Mouse (Mus musculus) Muller cell, postnatal 12 days (primary cell): ENCODE results near the gene Gm45785.
"Not testable (repeated sequence)": the region's sequence is repeated elsewhere in the genome, so short reads cannot be mapped to it uniquely, and the experiment has no call there.

ENCODE experiments used
- DNase-seq: peaks from one replicate; pipeline ENCODE4 v3.0.0-alpha.2; 2015; ENCODE audit errors: inconsistent ontology term

The Gm45785 gene

DNA sequence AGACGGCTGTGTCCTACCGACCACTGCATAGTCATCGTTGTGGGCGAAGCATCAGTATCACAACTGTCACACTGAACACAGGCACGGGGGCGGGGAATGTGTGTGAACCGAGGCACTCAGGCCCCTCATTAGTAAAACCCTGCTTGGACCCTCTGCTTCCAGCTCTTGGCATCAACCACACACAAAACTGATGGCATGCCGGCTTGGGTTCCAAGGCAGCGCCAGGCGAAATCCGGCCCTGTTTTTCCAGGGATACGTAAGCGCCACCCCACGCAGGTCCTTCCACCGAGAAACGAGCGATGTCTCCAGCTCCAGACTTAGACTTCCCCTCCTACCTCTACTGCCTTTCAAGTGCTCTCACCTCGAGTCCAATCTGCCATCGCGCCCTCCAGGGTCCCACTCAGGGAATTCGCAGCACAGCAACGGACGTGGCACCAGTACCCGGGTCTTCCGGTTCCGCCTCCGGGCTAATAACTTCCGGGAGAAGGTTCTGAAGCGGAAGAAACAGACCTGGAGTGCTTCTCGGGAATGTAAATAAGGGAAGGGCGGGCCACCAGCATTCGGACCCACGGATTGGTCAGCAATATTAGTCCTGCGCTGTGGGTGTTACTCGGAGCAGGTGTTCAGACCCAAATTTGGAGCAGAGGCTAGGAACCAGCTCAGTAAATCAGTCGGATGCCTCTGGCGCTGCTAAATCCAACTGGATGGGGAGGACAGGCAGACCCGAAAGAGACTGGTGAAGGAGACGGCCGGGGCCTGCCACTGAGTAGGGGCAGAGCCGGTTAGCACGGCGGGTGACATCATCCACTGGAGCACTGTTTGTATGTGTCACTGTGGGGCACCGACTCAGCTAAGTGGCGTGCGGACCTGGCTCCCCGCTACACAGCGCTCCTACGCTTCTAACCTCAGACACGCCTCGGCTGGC is at the start of gene Gm45785:
Gene Gm45785, minus strand, starts transcription at position 472 of the 925 bp plus-strand sequence.
- peak; percentile 96 for DNase-seq

DNA sequence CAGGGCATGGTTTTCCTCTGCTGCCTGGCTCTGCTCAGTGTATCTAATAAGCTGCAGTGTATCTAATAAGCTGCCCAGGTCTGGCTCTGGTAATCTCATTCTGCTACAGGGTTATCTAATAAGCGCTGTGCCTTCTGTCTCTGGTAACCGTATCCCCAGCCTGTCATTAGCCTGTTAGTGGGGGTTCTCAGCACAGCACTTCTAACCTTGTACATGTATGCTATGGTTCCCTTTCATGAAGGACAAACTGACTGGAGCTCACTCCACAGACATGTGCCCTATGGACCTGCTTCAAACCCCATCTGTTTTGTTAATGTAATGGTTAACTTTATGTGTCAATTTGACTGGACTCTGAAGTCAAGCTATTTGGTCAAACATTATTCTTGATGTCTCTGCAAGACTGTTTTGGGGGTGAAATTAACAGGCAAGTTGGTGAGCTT is 49.5 kb upstream of the Gm45785 start:
- no peak for DNase-seq

DNA sequence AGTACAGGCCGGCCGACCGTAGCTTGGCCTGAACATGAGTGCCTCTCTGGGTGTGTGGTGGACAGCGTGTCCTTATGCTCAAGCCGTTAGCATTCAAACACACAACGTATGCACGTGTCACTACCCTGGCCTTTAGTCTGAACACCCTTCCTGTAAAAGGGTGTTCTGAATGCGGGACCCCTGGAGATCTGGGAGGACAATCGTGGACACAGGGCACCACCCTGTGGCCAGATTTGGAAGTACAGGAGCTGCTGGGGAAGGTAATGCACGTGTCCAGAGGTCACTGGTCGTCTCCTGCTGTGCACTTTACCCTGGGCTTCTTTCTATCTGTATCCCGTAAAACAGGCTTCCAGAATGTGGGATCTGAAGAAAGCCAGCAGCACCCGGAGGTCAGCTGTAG is 47.1 kb upstream of the Gm45785 start:
- DNase-seq, result peak; percentile 52

DNA sequence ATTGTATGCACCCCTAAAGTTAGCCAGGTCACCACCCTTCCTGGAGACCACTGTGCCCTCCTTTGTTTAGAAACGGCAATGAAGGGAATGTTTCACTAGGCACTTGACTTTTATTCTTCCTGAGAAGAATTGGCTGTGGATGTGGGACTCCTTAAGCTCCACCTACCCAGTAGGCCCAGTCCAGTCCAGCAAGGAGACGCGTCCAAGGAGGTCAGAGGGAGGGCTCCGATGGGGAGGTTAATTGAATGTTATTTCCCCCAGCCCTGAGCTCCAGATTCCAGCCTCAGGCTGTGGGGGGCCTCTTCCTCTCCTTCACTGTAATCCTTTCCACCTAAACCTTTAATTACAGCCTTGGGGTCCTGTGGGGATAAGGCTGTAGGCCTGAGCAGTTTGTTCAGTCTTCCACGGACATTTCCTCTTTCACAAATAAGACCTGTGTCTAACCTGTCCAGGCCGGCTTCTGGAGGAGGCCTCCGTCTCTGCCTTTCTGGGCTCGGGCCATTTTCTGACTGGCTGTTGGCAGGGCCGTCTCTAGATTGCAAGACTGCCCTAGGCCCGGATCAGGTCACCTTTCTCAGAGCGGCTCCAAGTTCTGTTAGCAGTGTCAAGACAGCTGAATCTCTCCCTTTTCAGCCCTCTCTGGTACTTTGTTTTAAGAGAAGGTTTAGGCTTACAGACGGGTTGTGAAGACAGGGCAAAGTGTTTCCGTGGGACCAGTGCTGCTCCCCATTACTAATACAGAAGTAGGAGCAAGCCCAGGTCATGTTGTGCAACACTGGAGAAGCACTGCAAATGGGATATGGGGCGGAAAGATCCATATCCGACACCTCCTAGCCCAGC is 46.1 kb upstream of the Gm45785 start:
- DNase-seq, result no peak

DNA sequence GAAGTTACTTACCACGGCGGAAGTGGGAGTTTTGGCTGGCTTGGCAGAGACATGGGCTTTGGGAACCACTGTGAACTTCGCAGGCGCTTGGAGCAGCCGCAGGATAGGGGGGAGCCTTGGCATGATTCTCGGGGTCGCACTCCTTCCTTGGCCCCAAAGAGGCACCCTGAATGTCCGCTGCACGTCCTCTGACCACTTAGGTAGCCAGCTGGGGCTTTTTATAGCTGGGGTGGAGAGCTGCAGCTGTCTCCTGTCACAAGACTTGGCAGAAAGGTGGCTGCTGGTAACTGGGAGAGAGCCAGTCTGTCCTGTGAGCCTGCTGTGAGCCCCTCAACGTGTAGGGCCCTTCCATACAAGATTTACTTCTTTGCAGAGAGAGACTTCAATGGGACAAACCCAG is 44.1 kb upstream of the Gm45785 start, which contains the start of gene Cox8b:
Gene Cox8b, minus strand, starts transcription at position 227 of the 400 bp plus-strand sequence.
- no peak for DNase-seq

DNA sequence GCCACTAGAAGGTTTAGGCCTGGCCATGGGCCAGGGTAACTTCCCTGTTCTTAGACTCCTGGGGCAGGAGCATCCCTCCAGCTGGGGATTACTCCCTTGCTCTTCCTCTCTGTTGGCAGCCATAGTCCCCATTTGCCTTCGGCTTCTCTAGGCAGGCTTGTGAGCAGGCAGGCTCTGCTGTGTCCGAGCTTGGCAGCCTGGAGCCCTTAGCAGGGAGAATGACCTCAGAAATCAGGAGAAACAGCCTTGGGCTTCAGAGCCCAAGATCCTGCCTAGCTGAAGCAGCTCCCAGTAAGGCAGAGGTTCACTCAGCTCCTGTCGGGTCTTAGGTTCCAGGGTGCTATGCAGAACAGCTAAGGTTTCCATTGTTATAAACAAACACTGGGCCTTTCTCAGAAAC is 43.0 kb upstream of the Gm45785 start:
- no peak for DNase-seq

DNA sequence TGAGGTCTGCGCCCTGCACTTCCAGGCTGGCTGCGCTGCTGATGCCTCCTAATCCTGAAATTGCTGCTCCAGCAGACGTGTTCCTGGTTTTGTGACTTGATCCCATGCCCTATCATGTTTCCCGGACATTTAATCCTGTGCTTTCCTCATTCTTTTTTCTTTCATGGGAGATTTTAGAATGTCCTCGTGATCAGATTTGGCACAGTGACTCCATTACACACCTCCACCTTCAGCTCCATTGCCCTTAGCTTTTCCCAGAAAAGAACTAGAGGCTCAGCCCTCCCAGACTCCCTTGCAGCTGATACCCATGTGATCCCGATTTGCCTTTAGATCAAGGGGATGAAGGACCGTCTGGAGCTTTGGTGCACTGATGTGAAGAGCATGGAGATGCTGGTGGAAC is 41.7 kb upstream of the Gm45785 start:
- DNase-seq, result no peak

DNA sequence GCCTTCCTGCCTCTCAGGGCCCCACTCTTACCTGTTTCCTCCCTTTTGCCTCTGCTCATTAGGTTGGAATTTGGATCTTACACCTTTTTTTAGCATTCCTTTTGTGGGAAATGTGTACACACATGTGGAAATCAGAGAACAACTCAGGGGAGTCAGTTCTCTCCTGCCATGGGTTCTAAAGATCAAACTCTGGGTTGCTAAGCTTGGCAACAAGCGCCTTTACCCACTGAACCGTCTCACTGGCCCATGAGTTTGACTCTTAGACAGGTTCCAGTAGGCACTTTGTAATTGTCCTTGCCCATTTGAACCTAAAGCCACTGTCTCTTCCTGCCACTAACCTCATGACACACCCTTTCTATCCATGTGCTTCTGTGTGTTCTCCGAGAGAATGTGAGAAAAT is 38.5 kb upstream of the Gm45785 start:
- no peak for DNase-seq

DNA sequence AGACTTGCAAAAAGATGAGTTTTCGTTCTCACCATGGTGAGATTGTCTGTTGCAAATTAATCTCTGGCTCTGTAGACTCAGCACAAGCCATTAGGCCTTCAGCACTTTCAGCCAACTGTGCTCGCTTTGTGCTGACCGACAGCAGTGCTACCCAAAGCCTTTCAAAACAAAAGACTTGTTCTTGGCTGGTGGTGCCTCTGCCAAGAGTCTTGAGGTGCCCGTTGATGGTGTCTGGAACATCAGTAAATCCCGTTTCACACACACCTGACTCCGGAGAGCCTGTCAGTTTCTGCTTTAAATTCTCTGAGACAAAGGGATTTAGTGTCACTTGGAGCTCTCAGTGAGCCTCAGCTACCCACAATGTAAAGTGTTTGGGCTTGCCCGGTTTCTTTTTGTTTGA is 37.9 kb upstream of the Gm45785 start:
- no peak for DNase-seq

DNA sequence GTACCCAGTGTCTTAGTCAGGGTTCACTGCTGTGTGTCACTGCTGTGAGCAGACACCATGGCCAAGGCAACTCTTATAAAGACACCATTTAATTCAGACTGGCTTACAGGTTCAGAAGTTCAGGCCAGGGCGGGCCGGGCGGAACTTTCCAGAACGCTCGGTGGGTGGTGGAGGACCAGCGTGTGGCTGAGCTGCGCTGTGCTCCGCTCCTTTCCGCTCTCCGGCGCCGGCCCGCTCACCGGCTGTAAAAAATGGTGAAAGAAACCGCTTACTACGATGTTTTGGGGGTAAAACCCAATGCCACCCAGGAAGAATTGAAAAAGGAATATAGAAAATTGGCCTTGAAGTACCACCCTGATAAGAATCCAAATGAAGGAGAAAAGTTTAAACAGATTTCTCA is 34.5 kb upstream of the Gm45785 start:
- not testable (repeated sequence) for DNase-seq

DNA sequence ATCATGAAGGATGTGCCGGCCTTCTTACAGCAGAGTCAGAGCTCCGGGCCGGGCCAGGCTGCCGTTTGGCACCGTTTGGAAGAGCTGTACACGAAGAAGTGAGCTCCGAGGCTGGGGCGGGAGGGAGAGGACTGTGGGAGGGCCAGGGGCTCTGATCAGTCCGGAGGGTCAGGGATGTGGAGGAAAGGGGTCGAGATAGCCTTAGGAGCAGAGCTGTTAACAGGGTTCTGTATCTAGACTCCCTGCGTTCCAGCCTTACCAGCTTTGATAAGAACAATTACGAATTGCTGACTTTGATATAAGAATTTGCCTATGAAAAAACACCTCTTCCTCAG is 26.3 kb upstream of the Gm45785 start:
- no peak for DNase-seq

DNA sequence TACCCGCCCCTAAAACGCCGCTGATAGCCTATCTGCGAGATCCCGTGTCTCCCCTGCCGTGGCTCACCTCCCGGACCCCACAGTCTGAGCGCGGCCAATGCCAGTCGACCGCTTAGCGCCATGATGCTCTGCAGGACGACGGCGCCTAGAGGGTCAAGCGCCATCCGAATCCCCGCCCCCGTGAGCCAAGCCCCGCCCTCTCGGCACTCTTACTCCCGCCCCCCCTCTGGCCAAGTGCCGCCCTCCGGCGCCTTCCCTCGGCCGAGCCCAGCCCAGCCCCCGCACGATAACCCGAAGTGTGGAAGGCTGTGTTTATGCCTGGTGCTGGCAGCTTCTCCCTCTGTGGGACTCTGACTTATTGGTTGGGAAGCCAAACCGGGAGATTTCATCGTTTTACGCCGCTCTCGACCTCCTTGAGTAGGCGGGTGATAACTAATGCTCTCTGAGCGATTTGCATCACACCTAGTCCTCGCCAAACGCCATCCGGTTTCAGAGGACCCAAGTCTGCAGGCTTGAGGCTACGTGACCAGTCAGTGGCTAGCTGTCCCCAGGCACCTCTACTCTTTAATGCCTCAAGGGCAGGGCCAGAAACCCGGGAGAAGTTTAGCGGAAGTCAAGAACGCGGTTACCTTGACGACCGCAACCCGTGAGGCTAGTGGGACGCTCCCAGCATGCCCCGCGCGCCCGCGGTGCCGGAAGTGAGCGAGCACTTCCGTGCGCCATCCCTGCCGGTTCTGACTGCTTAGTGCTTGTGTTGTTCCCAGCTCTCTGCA is 25.8 kb upstream of the Gm45785 start, which contains the start of the genes Psmd13 and Sirt3:
Gene Psmd13, plus strand, starts transcription at position 273 of the 773 bp plus-strand sequence.
Gene Sirt3, minus strand, starts transcription at position 614 of the 773 bp plus-strand sequence.
- peak; percentile 96 for DNase-seq

DNA sequence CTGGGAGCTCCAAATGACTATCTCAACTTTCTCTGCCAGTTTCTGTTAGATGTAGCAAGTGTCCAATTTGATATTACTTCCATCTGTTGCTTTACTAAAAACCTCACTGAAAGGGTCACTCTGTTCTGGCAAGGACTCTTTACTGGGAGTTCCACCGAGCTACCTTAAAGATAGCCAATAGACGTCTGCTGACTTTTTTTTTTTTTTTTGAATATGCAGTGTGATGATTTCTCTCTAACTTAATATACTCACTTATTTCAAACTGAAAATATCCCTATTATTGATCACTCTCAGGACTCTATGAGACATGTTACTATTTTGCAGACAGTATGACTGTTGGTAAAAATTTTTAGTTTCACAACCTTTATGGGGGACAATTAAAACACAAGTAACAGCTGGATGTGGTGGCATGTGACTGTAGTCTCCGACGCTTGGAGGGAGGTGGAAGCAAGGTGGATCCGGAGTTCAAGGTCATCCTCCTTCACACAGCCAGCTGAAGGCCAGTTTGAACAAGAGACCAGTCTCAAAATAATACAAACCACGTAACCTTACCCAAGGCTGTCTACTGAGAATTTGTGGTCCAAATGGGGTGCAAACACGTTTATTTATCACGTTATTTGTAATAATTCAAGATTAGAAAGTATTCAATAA is 24.9 kb upstream of the Gm45785 start:
- no peak for DNase-seq

DNA sequence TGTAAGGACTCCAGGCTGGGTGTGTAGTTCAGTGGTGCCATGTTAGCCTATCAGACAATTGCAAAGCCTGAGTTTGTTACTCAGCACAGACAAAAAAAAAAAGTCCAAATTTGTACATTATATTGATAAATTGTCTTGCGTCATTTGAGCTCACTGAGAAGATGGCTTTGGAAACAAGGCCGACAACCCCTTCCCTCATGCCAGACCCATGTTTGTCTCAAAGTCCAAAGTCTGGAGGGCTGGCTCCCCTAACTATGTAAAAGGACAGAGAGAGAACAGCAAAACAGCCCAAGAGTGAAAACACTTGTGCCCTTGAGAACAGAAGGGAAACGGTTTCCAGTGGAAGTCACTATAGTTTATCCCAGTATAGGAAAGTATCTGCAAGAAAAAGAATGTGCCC is 24.3 kb upstream of the Gm45785 start:
- DNase-seq, result no peak

DNA sequence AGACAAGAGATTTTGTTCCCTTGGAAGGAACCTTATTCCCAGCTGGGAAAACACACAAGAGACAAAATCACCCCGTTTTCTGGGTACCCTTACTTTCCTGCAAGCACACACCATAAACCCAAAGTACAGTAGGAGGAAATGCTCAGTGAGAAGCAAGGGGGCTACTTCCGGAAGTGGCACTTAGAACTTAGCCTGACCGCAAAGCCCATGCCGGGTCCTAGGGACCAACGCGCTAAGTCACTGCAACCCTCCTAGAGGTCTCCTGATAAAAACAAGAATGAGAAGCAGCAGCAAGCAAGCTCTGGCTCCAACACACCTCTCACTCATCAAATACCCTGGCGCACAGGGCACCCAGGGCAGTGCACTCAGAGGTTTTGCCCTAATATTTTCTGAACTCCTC is 23.2 kb upstream of the Gm45785 start:
- DNase-seq, result no peak

DNA sequence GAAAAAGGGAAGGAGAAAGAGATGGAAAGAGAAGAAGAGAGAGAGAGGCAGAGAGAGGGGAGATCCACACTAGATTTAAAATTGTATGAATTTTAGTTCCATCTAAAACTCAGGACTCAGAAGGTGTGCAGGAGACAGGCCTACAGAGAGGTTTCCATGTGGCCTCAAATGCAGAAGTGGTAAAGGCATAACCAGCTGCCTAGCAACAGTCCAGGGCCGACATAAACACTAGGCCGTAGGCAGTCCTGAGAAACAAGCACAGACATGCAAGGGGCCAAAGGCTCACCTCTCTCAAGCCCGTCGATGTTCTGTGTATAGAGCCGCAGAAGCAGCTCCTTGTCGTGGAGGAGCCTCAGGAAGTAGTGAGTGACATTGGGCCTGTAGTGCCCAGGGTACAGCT is 21.2 kb upstream of the Gm45785 start:
- DNase-seq, result no peak

DNA sequence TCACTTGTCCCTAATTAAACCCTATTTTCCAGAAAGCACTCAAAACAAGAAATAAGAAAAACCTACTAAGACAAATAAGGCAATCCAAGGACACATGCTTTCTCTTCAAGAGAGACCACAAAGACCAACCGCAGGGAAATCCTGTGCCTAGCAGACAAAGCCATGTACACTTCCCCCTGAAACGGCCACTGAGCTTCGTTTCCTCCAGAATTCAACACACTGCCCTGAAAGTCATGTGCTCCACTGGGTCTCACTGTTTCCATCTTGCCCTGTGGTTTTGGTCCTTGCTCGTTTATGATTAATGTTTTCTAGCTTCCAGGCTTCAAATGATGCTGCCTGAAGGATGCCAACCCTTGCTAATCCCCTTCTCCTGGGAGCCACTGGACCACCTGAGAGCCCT is 18.1 kb upstream of the Gm45785 start:
- DNase-seq, result no peak

DNA sequence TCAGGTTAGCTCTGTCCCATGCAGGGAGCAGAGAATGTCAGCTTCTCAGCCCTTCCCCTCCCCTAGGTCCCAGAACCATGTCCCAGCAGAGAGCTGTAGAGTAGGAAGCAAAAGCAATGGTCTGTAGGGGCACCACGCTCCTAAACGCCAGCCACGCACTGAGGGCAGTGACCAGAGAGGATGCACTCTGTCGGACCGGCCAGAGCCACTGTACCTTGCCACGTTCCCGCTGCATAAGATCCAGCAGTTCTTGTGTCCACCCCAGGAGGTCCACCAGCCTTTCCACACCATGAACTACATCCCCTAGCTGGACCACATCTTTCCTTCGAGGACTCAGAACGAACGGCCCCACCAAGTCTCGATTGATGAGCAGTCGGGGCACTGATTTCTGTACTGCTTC is 8.6 kb upstream of the Gm45785 start:
- DNase-seq, result no peak

DNA sequence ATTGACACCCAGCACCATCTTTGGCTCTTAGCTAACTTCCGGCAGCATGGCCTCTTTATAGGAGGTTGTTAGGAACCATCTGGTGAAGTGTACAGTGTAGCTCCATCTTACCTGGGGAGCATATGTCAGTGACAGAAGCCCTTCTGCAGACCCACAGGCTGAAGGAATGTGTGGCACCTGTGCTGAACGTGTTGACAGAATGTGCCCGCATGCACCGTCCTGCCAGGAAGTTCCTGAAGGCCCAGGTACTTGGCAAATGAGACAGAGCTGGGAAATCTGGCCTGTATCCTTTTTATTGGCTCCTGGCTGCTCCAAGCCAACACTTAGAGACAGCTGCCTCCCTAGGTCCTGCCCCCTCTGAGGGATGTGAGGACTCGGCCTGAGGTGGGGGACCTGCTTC is 4.6 kb upstream of the Gm45785 start:
- DNase-seq, result no peak

DNA sequence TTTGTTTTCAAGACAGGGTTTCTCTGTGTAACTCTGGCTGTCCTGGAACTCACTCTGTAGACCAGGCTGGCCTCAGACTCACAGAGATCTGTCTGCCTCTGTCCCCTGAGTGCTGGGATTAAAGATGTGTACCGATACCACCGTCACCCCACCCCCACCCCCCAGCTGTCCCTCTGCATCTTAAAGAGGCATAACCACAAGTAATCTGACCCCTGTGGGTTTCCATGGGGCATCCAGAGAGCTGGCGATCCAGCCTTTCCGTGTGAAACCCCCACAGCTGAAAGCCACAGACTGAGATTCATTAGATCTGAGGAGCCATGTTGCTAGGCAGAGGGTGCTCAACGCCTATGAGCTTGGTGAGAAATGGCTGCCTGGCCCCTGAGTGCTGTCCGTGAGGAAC is 3.9 kb upstream of the Gm45785 start:
- no peak for DNase-seq

DNA sequence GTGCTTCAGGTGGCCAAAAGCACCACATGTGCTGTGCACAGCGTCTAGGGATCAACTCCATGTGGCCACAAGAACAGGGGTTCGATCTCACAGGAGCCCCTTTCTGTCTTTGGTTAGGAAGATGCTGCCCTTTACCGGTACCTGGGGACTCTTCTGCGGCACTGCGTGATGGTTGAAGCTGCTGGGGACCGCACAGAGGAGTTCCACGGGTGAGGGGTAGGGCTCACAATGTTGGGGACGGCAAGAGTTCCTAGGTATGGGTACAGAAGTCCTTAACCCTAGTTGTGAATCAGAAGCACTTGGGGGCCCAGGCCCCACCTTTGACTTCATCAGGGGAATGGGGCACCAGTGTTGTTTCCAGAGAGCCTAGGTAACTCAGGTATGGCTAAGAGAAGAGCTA is 2.6 kb upstream of the Gm45785 start:
- DNase-seq, result no peak
